Mouse (Mus musculus) frontal cortex, postnatal 36 days (tissue): ENCODE measurements around the gene Fam78b.
A peak's percentile ranks its signal among the peaks of the same experiment; 100 is the strongest.

Experiments
- DNase-seq, 2 experiments: peaks; one replicate each; pipeline ENCODE4 v3.0.0; 2022; ENCODE audit warnings: low spot score in 2 of 2

The Fam78b gene

GRCm38 (mm10) chr1:167001174-167001843 lies at the start of gene Fam78b:
Fam78b (plus strand) TSS chr1:167001417.
- DNase-seq = peak; percentile 38 to 45

- no peak for DNase-seq
Observed at GRCm38 (mm10) chr1:166964508-166964907, 36.7 kb upstream of the Fam78b start.

GRCm38 (mm10) chr1:166968271-166968670 lies 32.9 kb upstream of the Fam78b start:
- no peak for DNase-seq

- DNase-seq = no peak
Observed at GRCm38 (mm10) chr1:166973731-166974130, 27.5 kb upstream of the Fam78b start.

- DNase-seq = no peak
Observed at GRCm38 (mm10) chr1:166978611-166979010, 22.6 kb upstream of the Fam78b start.

- DNase-seq = no peak
Observed at GRCm38 (mm10) chr1:166994266-166994665, 7.0 kb upstream of the Fam78b start.

GRCm38 (mm10) chr1:166996250-166996649 lies 5.0 kb upstream of the Fam78b start:
- no peak for DNase-seq

- DNase-seq = no peak
Observed at GRCm38 (mm10) chr1:166996811-166997210, 4.4 kb upstream of the Fam78b start.

- DNase-seq = peak; percentile 63
Observed at GRCm38 (mm10) chr1:167000529-167001173, 566 bp upstream of the Fam78b start.

GRCm38 (mm10) chr1:167001844-167002485 lies 748 bp downstream of the Fam78b start:
- DNase-seq = peak; percentile 23 to 32

GRCm38 (mm10) chr1:167002486-167002850 lies 1.3 kb downstream of the Fam78b start:
- peak; percentile 43 to 44 for DNase-seq

GRCm38 (mm10) chr1:167004621-167005020 lies 3.4 kb downstream of the Fam78b start:
- DNase-seq = no peak

- no peak for DNase-seq
Observed at GRCm38 (mm10) chr1:167007341-167007740, 6.1 kb downstream of the Fam78b start.

GRCm38 (mm10) chr1:167010190-167010589 lies 9.0 kb downstream of the Fam78b start:
- DNase-seq = no peak

- DNase-seq = no peak
Observed at GRCm38 (mm10) chr1:167011301-167011700, 10.1 kb downstream of the Fam78b start.

GRCm38 (mm10) chr1:167012616-167013015 lies 11.4 kb downstream of the Fam78b start:
- no peak for DNase-seq

GRCm38 (mm10) chr1:167013234-167013864 lies 12.1 kb downstream of the Fam78b start:
- no peak for DNase-seq

GRCm38 (mm10) chr1:167016269-167016668 lies 15.1 kb downstream of the Fam78b start:
- DNase-seq = no peak

GRCm38 (mm10) chr1:167022001-167022424 lies 20.8 kb downstream of the Fam78b start:
- DNase-seq = no peak

- DNase-seq = no peak
Observed at GRCm38 (mm10) chr1:167022541-167023121, 21.4 kb downstream of the Fam78b start.

GRCm38 (mm10) chr1:167023794-167024193 lies 22.6 kb downstream of the Fam78b start:
- no peak for DNase-seq

- no peak for DNase-seq
Observed at GRCm38 (mm10) chr1:167024961-167025360, 23.7 kb downstream of the Fam78b start.
